Mouse (Mus musculus): ENCODE data around the gene Peli2.

Gene Peli2

DNA sequence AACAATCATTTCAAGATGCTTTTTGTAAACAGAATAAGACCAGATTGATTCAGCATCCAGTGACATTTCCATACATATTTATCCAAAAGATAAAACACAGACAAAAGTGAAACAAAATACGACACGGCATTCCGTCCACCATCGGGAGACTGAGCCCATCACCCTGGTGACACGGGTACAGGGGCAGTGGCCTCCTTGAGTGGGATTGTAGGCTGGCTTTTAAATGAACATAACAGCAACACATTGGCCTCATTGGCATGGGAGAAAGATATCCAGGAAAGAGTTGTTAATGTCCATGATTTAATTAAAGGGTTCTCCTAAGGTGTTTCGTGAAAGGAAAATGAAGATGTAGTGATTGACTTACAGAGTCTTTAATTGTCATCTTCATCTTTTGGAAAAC lies 5.3 kb downstream of the Peli2 start:
- no peak for DNase-seq (ENCODE audit: low spot score)

DNA sequence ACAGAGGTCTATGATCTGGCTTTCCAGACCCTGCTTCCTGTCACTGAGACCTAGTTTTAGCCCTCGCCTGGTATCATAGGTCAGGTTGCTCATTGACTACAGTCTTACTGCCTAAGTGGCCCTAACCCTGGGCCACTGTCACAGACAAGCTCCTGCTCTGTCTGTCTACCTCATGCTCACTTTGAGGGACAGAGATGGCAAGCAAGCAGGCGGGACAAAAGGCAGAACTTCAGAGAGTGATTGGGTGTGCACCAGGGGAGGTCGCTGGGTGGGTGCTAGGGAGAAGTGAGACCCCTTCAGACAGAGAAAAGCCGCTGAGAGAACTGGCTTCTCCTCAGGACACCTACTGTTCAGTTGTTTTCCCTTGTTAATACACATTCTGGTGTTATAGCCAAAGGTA lies 6.3 kb downstream of the Peli2 start:
- DNase-seq (ENCODE audit: low spot score), result no peak

DNA sequence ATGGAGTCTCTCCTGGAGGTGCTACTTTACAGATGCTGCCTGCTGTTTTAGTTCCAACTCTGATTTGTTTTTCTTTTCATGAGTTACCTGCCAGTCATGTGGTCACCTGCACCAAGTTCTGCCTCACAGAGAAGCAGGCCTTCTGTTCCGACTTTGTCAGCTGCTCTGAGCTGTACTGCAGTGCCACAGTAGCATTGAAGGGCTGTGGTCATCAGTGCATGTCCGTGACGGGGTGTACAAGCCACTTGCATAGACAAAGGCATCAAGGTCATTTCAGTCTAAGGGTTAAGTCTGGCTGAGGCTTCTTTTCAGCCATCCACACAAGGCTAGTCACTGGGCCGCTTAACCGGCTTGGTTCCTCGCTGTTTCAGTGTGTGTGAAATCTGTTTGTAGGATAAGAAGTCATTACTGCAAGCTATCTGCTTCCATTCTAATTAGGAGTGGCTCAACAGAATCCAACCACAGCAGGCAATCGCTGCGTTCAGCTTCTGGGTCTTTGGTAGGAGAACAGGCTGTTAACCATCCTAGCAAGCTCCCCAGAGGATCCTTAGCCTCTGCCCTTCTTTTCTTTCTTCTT lies 7.1 kb downstream of the Peli2 start:
- DNase-seq (ENCODE audit: low spot score), result no peak

DNA sequence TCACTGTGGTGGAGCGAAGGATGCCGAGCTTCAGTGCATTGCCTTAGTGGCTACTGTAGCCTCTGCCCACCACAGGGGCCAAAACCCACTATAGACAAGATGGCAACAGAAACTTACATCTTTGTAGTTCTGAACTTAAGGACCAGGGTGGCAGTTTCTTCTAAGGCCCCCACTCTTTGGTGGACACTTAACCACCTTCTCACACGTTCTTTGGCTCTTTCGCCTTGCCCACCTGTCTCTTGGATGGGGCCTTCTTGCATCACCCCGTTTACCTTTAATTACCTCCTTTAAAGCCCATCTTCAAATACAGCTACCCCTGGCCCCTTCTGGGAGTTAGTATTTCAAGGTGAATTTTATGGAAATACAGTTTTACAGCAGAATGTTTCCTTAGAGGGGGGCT lies 8.1 kb downstream of the Peli2 start:
- no peak for DNase-seq (ENCODE audit: low spot score)

DNA sequence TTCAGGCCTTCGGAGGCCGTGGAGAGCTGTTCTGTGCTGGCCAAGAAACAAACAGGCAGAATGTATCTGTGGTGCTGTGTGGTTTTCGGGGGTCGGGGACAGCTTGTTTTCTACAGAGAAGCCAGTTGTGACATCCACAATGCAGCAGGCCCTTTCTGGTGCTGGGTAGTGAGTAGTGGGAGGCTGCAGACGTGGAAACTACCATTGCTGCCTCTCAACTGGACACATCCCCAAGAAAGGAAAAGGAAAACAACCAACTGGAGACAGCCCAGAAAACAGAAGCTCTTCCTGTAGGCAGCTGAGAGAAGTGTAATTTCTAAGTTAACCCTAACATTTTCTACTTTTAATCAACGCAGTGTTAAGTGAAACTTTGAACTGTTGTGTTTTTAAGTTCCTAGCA lies 9.4 kb downstream of the Peli2 start:
- no peak for DNase-seq (ENCODE audit: low spot score)

DNA sequence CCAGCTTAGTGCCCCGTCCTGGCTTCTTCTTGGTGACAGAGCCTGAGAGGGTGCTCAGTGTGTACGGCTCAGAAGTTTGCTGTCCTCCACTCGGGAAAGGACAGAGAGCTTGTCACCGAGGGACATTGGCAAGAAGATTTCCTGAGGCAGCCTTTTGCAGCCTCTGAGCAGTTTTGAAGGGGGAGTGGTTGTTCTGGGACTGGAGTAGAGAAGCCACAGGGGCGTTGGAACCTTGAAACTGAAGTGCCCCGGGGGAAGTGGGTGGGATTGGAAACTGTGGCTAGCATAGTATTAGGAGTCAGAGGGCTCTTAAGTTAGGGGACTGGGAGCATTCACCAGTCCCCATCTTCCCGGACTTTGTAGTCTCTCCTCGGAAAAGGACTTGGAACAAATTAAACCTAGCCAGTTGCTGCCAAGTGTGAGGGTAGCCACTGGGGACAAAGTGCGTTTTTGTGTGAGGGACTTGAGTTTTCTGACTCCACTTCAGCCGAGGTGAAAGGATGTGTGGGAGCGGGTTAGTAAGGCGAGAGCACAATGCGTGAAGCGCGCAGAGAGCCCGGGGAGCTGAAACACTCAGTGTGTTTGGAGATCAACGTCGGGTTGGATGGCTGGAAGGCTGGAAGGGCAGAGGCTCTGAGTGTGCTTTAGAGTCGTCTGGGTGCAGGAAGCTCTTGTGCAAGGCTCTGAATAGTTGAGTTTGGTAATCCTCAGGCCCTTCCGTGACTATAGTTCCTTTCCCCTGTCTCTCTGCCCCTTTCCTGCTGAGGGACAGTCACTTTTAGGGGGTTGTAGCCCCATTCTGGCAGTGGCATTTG lies 10.3 kb downstream of the Peli2 start:
- no peak for DNase-seq (ENCODE audit: low spot score)

DNA sequence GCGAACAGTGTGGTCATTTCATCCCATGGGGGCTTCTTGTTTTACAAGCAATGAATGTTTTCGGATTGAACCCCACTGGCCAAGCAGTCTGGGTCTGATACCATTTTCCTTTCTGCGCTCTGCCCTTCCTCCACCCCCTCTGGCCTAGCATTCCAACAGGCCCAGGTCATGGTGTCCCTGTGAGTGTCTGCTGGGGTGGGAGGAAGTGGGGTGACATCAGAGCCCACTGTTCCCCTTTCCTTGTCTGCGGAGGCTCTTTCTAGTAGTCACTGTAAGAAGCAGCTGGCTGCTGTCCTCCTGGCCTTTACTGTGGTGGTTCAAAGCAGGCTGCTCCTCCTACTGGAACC lies 10.9 kb downstream of the Peli2 start:
- no peak for DNase-seq (ENCODE audit: low spot score)

DNA sequence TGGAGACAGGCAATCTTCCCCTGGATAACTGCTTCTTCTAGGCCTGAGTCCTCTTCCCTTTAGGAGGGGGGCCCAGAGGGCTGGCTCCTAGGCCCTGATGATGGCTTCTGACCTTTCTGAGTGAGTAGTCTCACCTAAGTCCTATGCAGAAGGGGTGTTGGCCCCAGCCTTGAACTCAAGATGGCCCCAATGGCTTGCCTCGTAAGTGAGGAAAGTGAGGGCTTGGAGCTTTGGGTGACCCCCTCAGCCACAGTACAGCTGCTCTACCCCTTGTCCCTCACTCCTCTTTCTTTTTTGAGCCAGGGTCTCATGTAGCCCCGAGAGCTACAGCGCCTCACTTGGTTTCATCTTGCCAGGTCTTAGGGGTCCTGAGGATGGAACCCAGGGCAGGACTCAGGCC lies 11.6 kb downstream of the Peli2 start:
- no peak for DNase-seq (ENCODE audit: low spot score)

DNA sequence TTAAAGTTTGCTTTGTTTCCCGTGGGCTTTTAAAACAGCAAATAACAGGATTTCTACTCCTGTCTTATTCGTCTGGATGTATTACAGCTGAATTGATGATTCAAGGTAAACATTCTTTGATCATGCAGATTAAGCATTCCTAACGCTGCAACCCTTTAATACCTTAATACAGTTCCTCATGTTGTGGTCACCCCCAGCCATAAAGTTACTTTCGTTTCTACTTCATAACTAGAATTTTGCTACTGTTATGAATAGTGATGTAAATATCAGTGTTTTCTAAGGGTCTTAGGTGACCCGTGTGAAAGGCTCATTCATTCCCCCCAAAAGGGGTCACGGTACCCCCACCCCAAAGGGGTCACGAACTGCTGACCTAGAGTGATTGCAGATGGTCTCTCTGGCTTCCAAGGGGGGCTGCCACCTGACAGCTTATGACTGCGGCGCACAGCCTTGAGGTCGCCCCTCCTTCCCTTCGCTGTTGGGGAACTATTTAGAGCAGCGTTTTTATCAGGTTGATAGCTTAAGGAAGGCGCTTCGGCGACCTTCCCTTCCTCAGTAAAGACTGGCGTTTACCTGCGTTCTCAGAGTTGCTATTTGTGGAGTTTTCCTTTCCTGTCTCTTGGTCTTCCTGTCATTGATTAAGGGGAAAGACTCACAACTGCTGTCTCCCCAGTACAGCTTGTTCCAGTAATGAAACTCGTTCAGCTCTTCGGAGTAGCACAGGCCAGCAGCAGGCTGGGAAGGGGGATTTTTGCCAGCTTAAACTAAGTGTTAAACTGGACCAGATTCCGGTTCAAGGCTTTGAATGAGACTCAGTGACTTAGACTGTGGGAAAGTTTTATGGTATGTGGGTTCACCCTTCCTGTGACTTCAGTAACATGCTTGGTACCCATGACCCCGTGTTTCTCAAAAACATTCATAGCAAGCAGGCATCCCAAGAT lies 12.5 kb downstream of the Peli2 start:
- DNase-seq (ENCODE audit: low spot score), result no peak

DNA sequence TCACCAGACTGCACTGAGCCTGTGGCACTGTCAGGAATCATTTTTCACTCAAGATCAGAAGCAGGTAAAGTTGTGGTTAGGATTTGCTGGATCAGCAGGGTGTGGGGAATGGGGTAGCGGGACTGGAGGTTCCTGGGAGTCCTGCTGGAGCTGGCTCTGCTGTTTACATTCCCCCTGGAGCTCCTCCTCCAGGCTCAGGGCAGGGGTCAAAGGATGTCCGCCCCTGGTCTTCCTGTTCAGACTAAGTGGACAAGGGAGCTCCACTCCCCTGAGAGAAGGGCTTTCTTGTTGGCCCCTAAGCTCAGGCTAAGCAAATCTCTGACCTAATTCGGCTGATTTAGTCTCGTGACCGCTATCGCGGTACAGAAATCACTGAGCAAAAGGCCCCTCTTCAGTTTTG lies 13.7 kb downstream of the Peli2 start:
- DNase-seq (ENCODE audit: low spot score), result no peak

DNA sequence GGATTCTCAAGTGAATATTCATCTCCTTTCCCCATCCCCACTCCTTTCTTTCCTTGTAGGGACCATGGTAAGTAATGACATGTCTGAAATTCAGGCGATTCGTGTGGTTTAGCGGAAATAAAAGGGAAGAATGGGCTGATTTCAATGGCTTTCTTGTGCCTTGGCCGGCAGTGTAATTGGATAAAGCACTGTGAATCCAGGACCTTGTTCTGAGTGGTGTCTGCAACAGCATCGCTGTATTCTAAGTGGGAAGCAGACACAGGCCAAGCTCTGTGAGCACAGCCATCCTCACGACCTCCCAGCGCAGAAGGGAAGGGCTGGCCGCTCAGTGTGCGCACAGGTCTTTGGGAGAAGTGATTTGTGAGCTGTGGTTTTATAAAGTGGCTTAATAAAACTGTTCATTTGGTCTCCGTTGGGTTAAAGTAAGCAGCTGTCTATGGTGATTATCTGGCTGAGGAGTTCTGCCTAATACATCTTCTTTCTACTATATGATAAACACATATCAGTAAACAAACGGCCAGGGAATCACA lies 15.3 kb downstream of the Peli2 start:
- no peak for DNase-seq (ENCODE audit: low spot score)

DNA sequence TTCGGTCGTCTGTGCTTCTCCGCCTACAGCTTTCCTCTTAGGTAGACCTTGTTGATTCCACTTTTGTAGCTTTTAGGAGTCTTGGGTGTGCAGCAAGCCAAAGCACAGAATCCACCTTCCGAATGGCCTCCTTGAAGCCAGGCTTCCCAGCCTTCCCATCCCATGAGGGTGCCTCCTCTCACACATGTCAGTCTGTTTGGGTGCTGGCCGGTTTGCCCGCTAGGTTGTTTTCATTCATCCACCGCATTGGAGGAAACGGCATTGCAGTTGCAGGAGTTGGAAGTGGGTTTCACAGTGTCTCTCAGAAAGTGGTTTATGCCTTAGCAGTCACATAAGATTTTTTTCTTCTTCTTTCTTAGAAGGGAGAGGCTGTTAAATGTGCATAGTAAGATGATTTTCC lies 17.1 kb downstream of the Peli2 start:
- no peak for DNase-seq (ENCODE audit: low spot score)

DNA sequence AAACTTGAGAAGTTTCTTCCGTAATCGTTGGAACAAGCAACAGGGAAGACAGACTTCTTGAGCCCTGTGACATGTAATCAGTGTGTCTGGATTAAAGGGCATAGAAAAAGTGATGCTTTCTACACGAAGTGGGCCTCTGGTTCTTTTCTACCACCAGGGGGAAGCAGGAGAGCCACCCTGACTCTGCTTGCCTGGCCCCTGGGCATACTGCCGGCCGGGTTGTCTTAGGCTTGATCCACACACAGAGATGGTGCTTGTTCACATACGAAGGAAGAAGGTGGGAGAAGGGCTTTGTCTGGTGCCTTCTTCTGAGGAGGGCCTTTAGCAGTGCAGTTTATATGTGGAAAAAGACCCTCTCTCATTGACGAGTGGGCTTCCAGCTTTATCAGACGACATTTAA lies 17.5 kb downstream of the Peli2 start:
- no peak for DNase-seq (ENCODE audit: low spot score)

DNA sequence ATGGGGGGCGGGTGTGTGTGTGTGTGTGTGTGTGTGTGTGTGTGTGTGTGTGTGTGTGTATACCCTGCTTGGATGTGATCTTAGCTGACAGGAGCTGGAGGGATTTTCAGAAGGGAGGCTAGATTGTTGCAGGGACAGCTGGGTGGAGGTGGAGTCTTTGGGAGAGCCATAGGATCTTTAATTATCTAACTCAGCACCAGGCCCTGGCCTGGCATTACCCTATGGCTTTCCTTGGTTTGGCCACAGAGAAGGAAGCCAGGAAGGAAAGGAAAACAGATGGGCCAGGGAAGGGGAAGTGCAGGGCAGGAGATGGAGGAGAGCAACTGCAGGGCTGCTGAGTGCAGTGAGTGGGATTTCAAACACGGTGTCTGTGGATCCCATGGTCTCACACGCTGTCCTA lies 18.8 kb downstream of the Peli2 start:
- DNase-seq (ENCODE audit: low spot score), result no peak

DNA sequence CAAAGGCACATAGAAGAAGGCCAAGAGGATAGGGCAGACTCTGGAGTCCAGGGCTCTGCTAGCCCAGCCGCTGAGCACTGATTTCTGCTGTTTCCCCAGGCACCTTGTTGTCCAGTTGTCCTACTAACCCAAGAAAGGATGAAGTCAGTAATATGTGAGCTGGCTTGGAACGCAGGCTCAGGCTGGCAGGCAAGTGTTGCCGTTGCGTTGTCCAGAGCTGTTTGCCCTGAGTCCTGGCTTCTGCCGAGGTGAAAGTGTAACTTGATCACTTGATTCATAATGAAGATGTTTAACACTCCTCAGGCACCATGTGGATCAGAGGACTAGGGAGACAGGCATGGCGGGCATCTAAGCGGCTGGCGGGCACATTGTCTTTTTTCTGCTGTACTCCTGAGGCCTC lies 21.1 kb downstream of the Peli2 start:
- DNase-seq (ENCODE audit: low spot score), result no peak

DNA sequence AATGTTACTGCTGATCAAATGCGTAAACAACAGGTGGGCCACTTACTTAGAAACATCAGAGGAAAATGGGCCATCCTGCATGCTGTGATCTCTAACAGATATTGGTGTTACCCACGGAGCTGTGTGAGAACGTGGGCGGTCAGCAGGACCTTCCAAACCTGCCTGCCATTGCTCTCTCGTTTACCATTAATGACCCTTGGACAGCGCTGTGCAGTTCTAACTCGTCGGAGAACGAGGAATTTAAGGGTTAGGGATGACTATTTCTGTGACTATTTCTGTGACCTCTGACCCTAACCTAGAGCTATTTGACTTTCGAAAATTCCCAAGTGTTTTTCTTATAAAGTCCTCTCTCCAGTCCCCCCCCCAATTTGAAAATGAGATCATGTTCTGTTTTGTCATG lies 22.1 kb downstream of the Peli2 start:
- no peak for DNase-seq (ENCODE audit: low spot score)

DNA sequence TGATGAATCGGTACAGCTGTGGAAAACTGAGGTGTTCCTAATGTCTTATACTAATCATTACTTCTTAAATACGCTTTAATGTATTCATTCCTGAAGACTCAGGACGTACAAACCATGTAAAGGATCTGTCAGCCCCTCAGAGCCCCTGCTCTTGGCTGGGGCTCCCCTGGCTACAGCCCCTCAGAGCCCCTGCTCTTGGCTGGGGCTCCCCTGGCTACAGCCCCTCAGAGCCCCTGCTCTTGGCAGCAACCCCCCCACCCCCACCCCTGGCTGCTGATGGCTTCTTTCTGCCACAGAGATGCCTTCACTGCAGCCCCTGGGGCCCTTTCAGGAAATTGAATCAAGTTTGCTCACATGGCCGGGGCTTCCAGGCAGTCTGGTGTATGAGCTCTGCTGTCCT lies 22.5 kb downstream of the Peli2 start:
- DNase-seq (ENCODE audit: low spot score), result no peak

DNA sequence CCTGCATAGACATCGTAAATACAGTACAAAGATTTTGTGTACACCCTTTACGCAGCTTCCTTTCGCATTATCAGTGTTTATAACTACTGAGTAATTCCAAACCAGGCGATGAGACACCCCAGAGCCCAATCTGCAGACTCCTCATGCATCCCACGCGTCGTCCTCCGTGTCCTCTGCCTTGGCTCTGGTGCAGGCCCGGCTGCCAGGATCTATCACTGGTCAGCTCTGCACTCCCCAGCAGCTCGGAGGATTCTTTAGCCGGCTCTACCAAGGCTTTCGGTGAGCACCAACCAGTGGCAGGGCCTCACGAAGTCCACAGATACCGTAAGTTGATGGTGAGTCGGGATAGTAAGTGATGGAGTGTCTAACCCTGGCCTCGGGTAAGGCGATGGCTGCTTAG lies 23.7 kb downstream of the Peli2 start:
- DNase-seq (ENCODE audit: low spot score), result no peak

DNA sequence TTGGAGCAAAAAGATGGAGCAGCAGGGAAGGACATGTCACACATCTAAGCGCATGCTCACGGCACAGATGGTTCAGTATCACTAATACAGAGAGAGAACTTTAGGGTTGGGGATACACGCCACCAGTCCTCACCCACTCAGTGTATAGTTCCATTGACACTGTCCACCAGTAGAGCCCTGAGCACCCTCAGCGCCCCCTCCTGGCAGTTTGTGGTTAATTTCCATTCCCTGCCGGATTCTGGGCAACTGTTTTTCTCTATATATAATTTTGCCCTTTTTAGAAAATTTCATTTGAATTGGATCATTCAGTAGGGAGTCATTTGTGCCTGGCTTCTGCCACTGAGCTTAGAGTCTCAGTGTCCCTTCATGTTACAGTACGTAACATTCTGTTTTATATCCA lies 27.1 kb downstream of the Peli2 start:
- no peak for DNase-seq (ENCODE audit: low spot score)

DNA sequence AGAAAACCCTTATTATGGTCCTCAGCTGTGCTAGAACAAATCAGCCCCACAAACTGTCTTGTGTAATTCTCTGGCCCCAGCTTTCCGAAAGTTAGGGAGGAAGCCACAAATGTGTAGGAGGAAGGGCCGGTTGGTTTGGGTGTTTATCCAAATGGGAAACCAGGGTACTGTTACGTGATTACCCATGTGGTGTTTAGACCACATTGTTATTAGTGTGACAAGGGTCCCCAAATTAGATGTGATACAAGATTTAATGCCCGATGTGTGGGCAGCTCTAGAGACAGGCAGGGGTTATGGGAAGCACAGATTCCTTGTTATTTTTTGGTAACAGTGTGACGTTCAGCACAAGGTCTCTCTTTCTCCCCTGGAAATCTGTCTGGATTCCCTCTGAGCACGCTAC lies 28.0 kb downstream of the Peli2 start:
- no peak for DNase-seq (ENCODE audit: low spot score)

DNA sequence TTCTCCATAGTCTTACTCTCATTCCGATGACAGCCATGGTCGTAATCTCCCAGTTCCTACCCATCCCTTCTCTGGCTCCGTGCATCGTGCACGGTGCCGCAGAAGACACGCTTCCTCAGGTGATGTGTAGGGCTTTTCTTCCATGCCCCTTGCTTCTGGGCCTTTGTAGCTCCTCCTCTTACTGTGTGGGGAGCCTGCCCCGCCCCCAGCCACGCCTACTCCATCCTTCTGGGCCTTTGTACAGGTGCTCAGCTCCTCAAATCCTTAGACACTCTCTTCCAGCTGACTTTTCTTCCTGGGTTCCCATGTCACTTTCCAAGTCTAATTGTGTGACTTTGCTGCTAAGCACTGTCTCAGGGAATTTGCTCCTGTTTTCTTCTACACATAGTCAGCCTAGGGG lies 28.7 kb downstream of the Peli2 start:
- no peak for DNase-seq (ENCODE audit: low spot score)

DNA sequence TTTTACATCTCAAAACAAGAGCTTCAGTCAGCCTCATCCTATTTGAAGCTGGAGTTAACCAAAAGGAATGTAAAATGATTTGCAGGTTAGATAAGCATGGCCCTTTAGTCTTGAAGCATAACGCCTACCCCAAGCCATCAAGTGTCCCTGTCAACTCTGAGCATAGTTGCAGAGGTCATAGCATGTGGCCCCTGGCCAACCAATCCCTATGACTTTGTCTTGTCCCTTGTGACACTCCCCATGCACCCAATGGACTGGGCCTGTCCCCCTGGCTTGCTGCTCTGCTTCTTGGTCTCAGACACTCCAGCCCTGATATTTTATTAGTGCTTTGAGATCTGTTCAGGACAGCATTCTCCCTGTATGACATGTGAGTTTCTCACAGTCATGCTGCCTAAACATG lies 30.3 kb downstream of the Peli2 start:
- DNase-seq (ENCODE audit: low spot score), result no peak

DNA sequence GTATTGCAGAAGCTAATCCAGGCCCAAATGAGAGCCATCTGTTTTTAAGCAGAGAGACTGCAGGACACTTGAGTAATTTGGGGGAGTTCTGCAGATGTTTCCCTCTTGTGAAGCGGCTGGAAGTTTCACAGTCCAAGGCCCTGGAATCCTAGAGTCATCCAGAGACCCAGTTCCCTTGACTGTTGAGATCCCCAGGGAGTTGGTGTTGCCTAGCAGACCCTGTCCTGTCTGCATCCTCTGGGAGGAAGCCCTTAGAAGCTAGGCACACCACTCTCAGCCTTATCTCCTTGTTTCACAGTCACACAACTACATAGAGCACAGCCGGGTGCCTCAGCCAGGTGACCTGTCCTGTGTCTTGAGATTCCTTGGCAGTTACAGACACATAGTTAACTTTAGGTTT lies 30.9 kb downstream of the Peli2 start:
- DNase-seq (ENCODE audit: low spot score), result no peak
